ENCODE assay signal across 9 mouse cellular contexts in genomic region chr8:11758482-11759281, GRCm38 (mm10). TPM values are rescaled to one million over a fixed set of nuclear protein-coding genes. Genes with fewer than 3 reads are reported as not detected.
DNase-seq lines count a peak whose midpoint lies in the region; ATAC-seq and TF ChIP-seq lines count a peak whose summit lies in the region.
"Had no signal": no experiment of that assay in that cellular context is flagged by ENCODE, and none has a peak within 500 bp of the region (broad histone marks: within the 10 kb centered on the region; RNA-seq: fewer than 3 reads in every experiment).

No protein-coding gene starts in this region.

- intact Hi-C loops in gastrocnemius, postnatal 36 days (cut with DNase I) = loop anchor here (5.0 to 10.0 kb wide), 2 partner anchors 34 to 166 kb away; no protein-coding TSS in a partner anchor

- peak overlapping the region; percentile 72 for H3K4me2 ChIP-seq in lung, embryonic 16.5 days (ENCODE audit: low read depth, low read length)
- peak overlapping the region; percentile 95 for H3K4me2 ChIP-seq in embryonic facial prominence, embryonic 13.5 days
- H3K4me2 ChIP-seq in kidney, embryonic 16.5 days (replicated peaks; ENCODE audit: low read depth, low read length) = peak overlapping the region; percentile 87
- H3K4me2 ChIP-seq in myocyte (ENCODE audit: low read depth) = peak overlapping the region; percentile 87

- H3K36me3 ChIP-seq in lung, embryonic 16.5 days (ENCODE audit: control insufficient read depth, insufficient read depth, low read length) = no peaks in the 10 kb centered on the region
- no peaks in the 10 kb centered on the region for H3K36me3 ChIP-seq in embryonic facial prominence, embryonic 13.5 days
- H3K36me3 ChIP-seq in kidney, embryonic 16.5 days (ENCODE audit: insufficient read depth, low read length) = no peaks in the 10 kb centered on the region
- no peaks in the 10 kb centered on the region for H3K36me3 ChIP-seq in myocyte (ENCODE audit: control insufficient read depth, insufficient read depth)

- POLR2A ChIA-PET in Patski (lab: Charles Lee) = no interaction called here

- H3K79me2 ChIP-seq in myocyte (ENCODE audit: control insufficient read depth, insufficient read depth) = peaks cover 52% of the 10 kb centered on the region

- TF ChIP-seq CTCF in Patski (IDR thresholded peaks at IDR 0.05) = no peak

- peak overlapping the region; percentile 76 for H3ac ChIP-seq in myocyte (ENCODE audit: control insufficient read depth, insufficient read length)

- in situ Hi-C loops in Patski (cut with MboI; ENCODE audit: low pct_unique_long_range_greater_than_20kb) = no loop called here

- 2% methylated on average over 29 of the region's 53 CpGs for WGBS in lung, embryonic 16.5 days
- WGBS in embryonic facial prominence, embryonic 13.5 days = 1% methylated on average over 43 of the region's 53 CpGs
- 2% methylated on average over 31 of the region's 53 CpGs for WGBS in kidney, embryonic 16.5 days

- H3K4me3 ChIP-seq in lung, embryonic 16.5 days (ENCODE audit: low read length) = peak overlapping the region; percentile 81
- H3K4me3 ChIP-seq in embryonic facial prominence, embryonic 13.5 days = peak overlapping the region; percentile 83
- peak overlapping the region; percentile 68 for H3K4me3 ChIP-seq in kidney, embryonic 16.5 days (ENCODE audit: low read length)
- peak overlapping the region; percentile 93 for H3K4me3 ChIP-seq in myocyte

- H3K4me1 ChIP-seq in lung, embryonic 16.5 days (replicated peaks; ENCODE audit: control insufficient read depth, insufficient read depth, low read length) = peaks cover 18% of the 10 kb centered on the region
- H3K4me1 ChIP-seq in embryonic facial prominence, embryonic 13.5 days = peaks cover 22% of the 10 kb centered on the region
- H3K4me1 ChIP-seq in kidney, embryonic 16.5 days (ENCODE audit: insufficient read depth, low read length) = peaks cover 22% of the 10 kb centered on the region

- H3K9ac ChIP-seq in lung, embryonic 16.5 days (ENCODE audit: low read length) = peak overlapping the region; percentile 82
- peak overlapping the region; percentile 96 for H3K9ac ChIP-seq in embryonic facial prominence, embryonic 13.5 days
- peak overlapping the region; percentile 92 for H3K9ac ChIP-seq in kidney, embryonic 16.5 days (replicated peaks; ENCODE audit: low read length)

- H3K27me3 ChIP-seq in lung, embryonic 16.5 days (ENCODE audit: control insufficient read depth, insufficient read depth, low read depth, low read length) = no peaks in the 10 kb centered on the region
- peaks cover 3% of the 10 kb centered on the region for H3K27me3 ChIP-seq in Patski
- H3K27me3 ChIP-seq in embryonic facial prominence, embryonic 13.5 days = no peaks in the 10 kb centered on the region
- no peaks in the 10 kb centered on the region for H3K27me3 ChIP-seq in kidney, embryonic 16.5 days (ENCODE audit: insufficient read depth, low read length)
- H3K27me3 ChIP-seq in myocyte (ENCODE audit: control insufficient read depth, insufficient read depth, insufficient read length) = no peaks in the 10 kb centered on the region

- DNase-seq in lung, postnatal 25 days (ENCODE audit: low spot score) = no peak
- DNase-seq in Patski (ENCODE audit: low read depth, low spot score) = no peak
- DNase-seq in gastrocnemius, postnatal 36 days = no peak

- CTCF ChIA-PET in Patski (lab: Charles Lee) = interaction anchor here (1.2 to 2.9 kb wide), 4 partner anchors 11 to 51 kb away, joined by 3 to 13 read pairs (median 4); no protein-coding TSS in a partner anchor

- no peaks in the 10 kb centered on the region for H3K9me3 ChIP-seq in lung, embryonic 16.5 days (ENCODE audit: control insufficient read depth, low read length)
- H3K9me3 ChIP-seq in embryonic facial prominence, embryonic 13.5 days = no peaks in the 10 kb centered on the region
- no peaks in the 10 kb centered on the region for H3K9me3 ChIP-seq in kidney, embryonic 16.5 days (ENCODE audit: low read length)

- ATAC-seq in lung, embryonic 16.5 days (ENCODE audit: low read depth) = no peak; the same call in 1 of the 2 replicates
- peak; percentile 41 for ATAC-seq in Patski
- ATAC-seq in embryonic facial prominence, embryonic 13.5 days (ENCODE audit: insufficient number of reproducible peaks, insufficient read depth, low FRiP score, low TSS enrichment, low read depth) = peak; percentile 76
- peak; percentile 35; the same call in 1 of the 2 replicates for ATAC-seq in kidney, embryonic 16.5 days (ENCODE audit: low FRiP score, low TSS enrichment)
- ATAC-seq in megakaryocyte-erythroid progenitor cell, adult 5-6 weeks (replicated peaks; ENCODE audit: low FRiP score, low TSS enrichment, poor library complexity, severe bottlenecking) = no peak

- H3K27ac ChIP-seq in lung, embryonic 16.5 days (ENCODE audit: low read length) = peak overlapping the region; percentile 40
- peak overlapping the region; percentile 91 for H3K27ac ChIP-seq in embryonic facial prominence, embryonic 13.5 days
- peak overlapping the region; percentile 87 for H3K27ac ChIP-seq in kidney, embryonic 16.5 days (ENCODE audit: low read length)

- TF ChIP-seq POLR2A in myocyte (IDR thresholded peaks at IDR 0.05; ENCODE audit: insufficient read length, low read depth) = no peak

TF ChIP-seq in myocyte, 11 proteins besides CTCF, POLR2A, EP300 and RAD21:
- TF ChIP-seq MAX (IDR thresholded peaks at IDR 0.05; ENCODE audit: low read depth) (no peak), CEBPB (IDR thresholded peaks at IDR 0.05; ENCODE audit: insufficient read depth, poor library complexity, severe bottlenecking) (no peak), POLR2AphosphoS2 (IDR thresholded peaks at IDR 0.05; ENCODE audit: insufficient read length, low read depth) (no peak), E2F4 (IDR thresholded peaks at IDR 0.05; ENCODE audit: insufficient read depth) (no peak), TCF3 (IDR thresholded peaks at IDR 0.05; ENCODE audit: insufficient read length, low read depth) (no peak), REST (IDR thresholded peaks at IDR 0.05; ENCODE audit: insufficient read depth, insufficient read length) (no peak), MYOG (IDR thresholded peaks at IDR 0.05; ENCODE audit: control insufficient read depth in 1 of 3, insufficient read depth in 1 of 3, insufficient read length in 2 of 3, low read depth in 2 of 3) (no peak), MYOD1 (IDR thresholded peaks at IDR 0.05; ENCODE audit: control insufficient read depth in 1 of 3, insufficient read length in 2 of 3, low read depth in 2 of 3) (no peak), USF1 (IDR thresholded peaks at IDR 0.05; ENCODE audit: low read depth) (no peak), TCF12 (IDR thresholded peaks at IDR 0.05; ENCODE audit: insufficient read depth, poor library complexity, severe bottlenecking) (no peak), SRF (IDR thresholded peaks at IDR 0.05; ENCODE audit: control insufficient read depth, insufficient read length, low read depth) (no peak)

RNA-seq across cellular contexts. Expression of gene Arhgef7, which starts 31.2 kb away (rescaled TPM):
- polyA plus RNA-seq in lung, embryonic 16.5 days (2015; fragmentation: Nextera tagmentation; extraction: Ambion mirVana) = 39.6 and 40.1 TPM in 2 replicates
- polyA plus RNA-seq in Patski (2021) (53.7 TPM), myocyte (2012; fragmentation: generic; extraction: Trizol) (24.5 TPM)
- polyA plus RNA-seq in embryonic facial prominence, embryonic 13.5 days (2015; fragmentation: Nextera tagmentation; extraction: Ambion mirVana) = 43.4 and 48.5 TPM in 2 replicates
- polyA plus RNA-seq in kidney, embryonic 16.5 days (2015; fragmentation: Nextera tagmentation; extraction: Ambion mirVana) = 43.3 and 46.2 TPM in 2 replicates
- total RNA-seq in gastrocnemius, postnatal 36 days (2021) = 10 to 100 TPM; 42.7 to 53.9 TPM
- 27.2 and 28.2 TPM in 2 replicates for total RNA-seq in megakaryocyte-erythroid progenitor cell, adult 5-6 weeks (2014; fragmentation: Nextera tagmentation)
- total RNA-seq in megakaryocyte-erythroid progenitor cell, adult 5-6 weeks (2017) = 10.7 and 52.1 TPM in 2 replicates

RNA-seq across cellular contexts. Expression of gene 1700016D06Rik, which starts 57.8 kb away (rescaled TPM):
- not detected in 2 replicates for polyA plus RNA-seq in lung, embryonic 16.5 days (2015; fragmentation: Nextera tagmentation; extraction: Ambion mirVana)
- polyA plus RNA-seq in Patski (2021) (not detected), myocyte (2012; fragmentation: generic; extraction: Trizol) (0.30 TPM)
- not detected in 2 replicates for polyA plus RNA-seq in embryonic facial prominence, embryonic 13.5 days (2015; fragmentation: Nextera tagmentation; extraction: Ambion mirVana)
- polyA plus RNA-seq in kidney, embryonic 16.5 days (2015; fragmentation: Nextera tagmentation; extraction: Ambion mirVana) = 0.26 TPM in 1 of 2 replicates, not detected in the other
- total RNA-seq in gastrocnemius, postnatal 36 days (2021) = not detected
- total RNA-seq in megakaryocyte-erythroid progenitor cell, adult 5-6 weeks (2014; fragmentation: Nextera tagmentation) = not detected in 2 replicates
- total RNA-seq in megakaryocyte-erythroid progenitor cell, adult 5-6 weeks (2017) = not detected in 2 replicates
- total RNA-seq: layer of hippocampus, adult 18-20 months had no signal

Comparison
In these comparisons a context has a peak if more than half of its experiments do, and no peak if none do; other contexts are left out.
1. ATAC-seq: peak in Patski (single experiment), embryonic facial prominence, embryonic 13.5 days (single experiment) and kidney, embryonic 16.5 days (single experiment); none in lung, embryonic 16.5 days (single experiment) and megakaryocyte-erythroid progenitor cell, adult 5-6 weeks (single experiment).
2. H3K27ac ChIP-seq: peak in every context shown above with its lines; median percentile 91 in embryonic facial prominence, embryonic 13.5 days; 87 in kidney, embryonic 16.5 days; 40 in lung, embryonic 16.5 days.
3. Peak in every context shown above with its lines, with median percentiles within 50 percentile points of each other: H3K4me2 ChIP-seq, H3K4me3 ChIP-seq and H3K9ac ChIP-seq.